Mouse (Mus musculus): ENCODE measurements around the gene Msantd2. TPM values are rescaled to one million over a fixed set of nuclear protein-coding genes. Genes with fewer than 3 reads are reported as not detected.

Msantd2 gene
- polyA plus RNA-seq, 1 experiment from 2014 or later = 3.3 TPM

DNA sequence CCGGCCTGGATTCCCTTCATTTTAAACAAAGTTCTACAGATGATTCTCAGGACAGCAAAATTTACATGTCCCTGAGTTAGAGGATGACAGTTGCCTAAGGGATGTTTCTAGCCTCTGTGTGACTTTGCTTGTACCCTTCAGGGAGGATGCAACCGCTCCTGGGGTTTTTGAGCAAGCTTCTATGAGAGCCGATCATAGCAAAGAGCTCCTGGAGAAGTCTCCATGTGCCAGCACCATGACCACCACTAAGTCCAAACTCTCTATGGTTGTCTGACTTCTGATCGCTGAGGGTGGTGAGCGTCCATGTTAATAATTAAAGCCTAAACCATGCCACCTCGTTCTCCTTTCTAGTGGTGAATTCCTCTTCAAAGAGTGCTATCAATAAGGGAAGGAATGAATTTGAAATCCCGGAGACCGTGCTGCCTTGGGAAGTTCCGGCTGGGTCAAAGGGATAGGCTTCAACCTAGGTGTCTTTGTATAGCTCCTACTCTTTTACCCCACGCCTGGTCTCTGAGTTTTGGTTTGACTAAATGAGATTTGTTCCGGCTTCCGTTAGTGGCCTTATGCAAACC is 54.8 kb downstream of the Msantd2 start:
- 48% methylated on average over 12 of the region's 12 CpGs for WGBS (ENCODE audit: insufficient replicate concordance)
- H3K4me3 ChIP-seq (ENCODE audit: low read depth, low read length) = peak overlapping the region; percentile 43
- no peak overlapping the region for H3K27ac ChIP-seq (ENCODE audit: low read depth)
- DNase-seq = no peak
- H3K4me1 ChIP-seq (ENCODE audit: insufficient read depth) = no peaks in the 10 kb centered on the region; the same call in 1 of the 2 replicates
- no peaks in the 10 kb centered on the region for H3K9me3 ChIP-seq (ENCODE audit: low read length)
- no peak overlapping the region for H3K9ac ChIP-seq (replicated peaks)
- ATAC-seq = no peak
- no peaks in the 10 kb centered on the region for H3K36me3 ChIP-seq (replicated peaks; ENCODE audit: insufficient read depth, low read length)
- TF ChIP-seq CTCF (IDR thresholded peaks at IDR 0.05; ENCODE audit: low read depth) (no peak), EP300 (IDR thresholded peaks at IDR 0.05; ENCODE audit: low read depth) (no peak)
- peak overlapping the region; percentile 73 for H3K4me2 ChIP-seq (ENCODE audit: low read depth, low read length)
- peaks cover 13% of the 10 kb centered on the region; the same call in 1 of the 2 replicates for H3K27me3 ChIP-seq (ENCODE audit: insufficient read depth, low read length)

GRCm38 (mm10) chr9:37544447-37545165 is 55.5 kb downstream of the Msantd2 start:
- H3K27ac ChIP-seq (ENCODE audit: low read depth) = no peak overlapping the region
- H3K9me3 ChIP-seq (ENCODE audit: low read length) = no peaks in the 10 kb centered on the region
- H3K4me2 ChIP-seq (ENCODE audit: low read depth, low read length) = peak overlapping the region; percentile 73
- 3% methylated on average over 29 of the region's 29 CpGs for WGBS (ENCODE audit: insufficient replicate concordance)
- H3K4me3 ChIP-seq (ENCODE audit: low read depth, low read length) = peak overlapping the region; percentile 43
- TF ChIP-seq CTCF (IDR thresholded peaks at IDR 0.05; ENCODE audit: low read depth) (peak; percentile 71), EP300 (IDR thresholded peaks at IDR 0.05; ENCODE audit: low read depth) (no peak)
- no peaks in the 10 kb centered on the region; the same call in 1 of the 2 replicates for H3K4me1 ChIP-seq (ENCODE audit: insufficient read depth)
- ATAC-seq (peak; percentile 72), DNase-seq (peak; percentile 64)
- peaks cover 13% of the 10 kb centered on the region; the same call in 1 of the 2 replicates for H3K27me3 ChIP-seq (ENCODE audit: insufficient read depth, low read length)
- no peaks in the 10 kb centered on the region for H3K36me3 ChIP-seq (replicated peaks; ENCODE audit: insufficient read depth, low read length)
- H3K9ac ChIP-seq (replicated peaks) = no peak overlapping the region

GRCm38 (mm10) chr9:37545166-37545610 is 56.1 kb downstream of the Msantd2 start:
- Histone ChIP-seq H3K9me3 (ENCODE audit: low read length) (no peaks in the 10 kb centered on the region), H3K4me1 (ENCODE audit: insufficient read depth) (no peaks in the 10 kb centered on the region; the same call in 1 of the 2 replicates), H3K27me3 (ENCODE audit: insufficient read depth, low read length) (peaks cover 13% of the 10 kb centered on the region; the same call in 1 of the 2 replicates), H3K4me2 (ENCODE audit: low read depth, low read length) (peak overlapping the region; percentile 73), H3K27ac (ENCODE audit: low read depth) (no peak overlapping the region), H3K36me3 (replicated peaks; ENCODE audit: insufficient read depth, low read length) (no peaks in the 10 kb centered on the region), H3K4me3 (ENCODE audit: low read depth, low read length) (peak overlapping the region; percentile 43), H3K9ac (replicated peaks) (no peak overlapping the region)
- DNase-seq (no peak), ATAC-seq (no peak)
- TF ChIP-seq CTCF (IDR thresholded peaks at IDR 0.05; ENCODE audit: low read depth) (no peak), EP300 (IDR thresholded peaks at IDR 0.05; ENCODE audit: low read depth) (no peak)
- WGBS (ENCODE audit: insufficient replicate concordance) = 46% methylated on average over 17 of the region's 17 CpGs

DNA sequence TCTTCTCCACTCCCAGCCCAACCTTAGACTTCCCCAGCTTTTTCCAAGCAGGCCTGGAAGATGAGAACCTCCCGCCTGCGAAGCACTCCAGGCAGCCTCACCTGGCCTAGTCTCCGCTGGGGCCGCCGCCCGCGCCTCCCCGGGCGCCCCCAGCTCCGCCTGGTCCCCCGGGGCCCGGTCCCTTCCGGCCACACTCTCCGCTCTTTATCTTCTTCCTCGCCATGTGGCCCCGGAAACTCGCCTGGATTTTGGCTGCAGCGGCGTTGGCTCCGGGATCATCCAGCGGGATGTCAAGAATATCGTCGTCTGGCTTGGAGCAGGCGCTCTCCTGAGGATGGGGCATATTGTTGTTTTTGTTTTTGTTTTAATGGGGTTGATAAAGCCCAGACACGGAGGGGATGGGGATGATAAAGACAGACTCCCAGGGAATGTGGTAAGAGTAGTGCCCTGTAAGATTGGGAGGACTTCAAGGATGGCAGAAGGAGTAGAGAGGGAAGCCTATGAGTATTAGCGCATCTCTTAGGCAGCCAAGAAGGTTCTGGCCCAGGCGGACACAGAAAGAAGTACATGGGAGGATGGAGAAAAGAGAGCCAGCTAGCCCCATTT is 56.8 kb downstream of the Msantd2 start:
- no peak for TF ChIP-seq EP300 (IDR thresholded peaks at IDR 0.05; ENCODE audit: low read depth)
- TF ChIP-seq CTCF (IDR thresholded peaks at IDR 0.05; ENCODE audit: low read depth) = no peak
- Histone ChIP-seq H3K27ac (ENCODE audit: low read depth) (no peak overlapping the region), H3K4me1 (ENCODE audit: insufficient read depth) (no peaks in the 10 kb centered on the region; the same call in 1 of the 2 replicates), H3K4me2 (ENCODE audit: low read depth, low read length) (no peak overlapping the region), H3K27me3 (ENCODE audit: insufficient read depth, low read length) (peaks cover 16% of the 10 kb centered on the region; the same call in 1 of the 2 replicates), H3K9ac (replicated peaks) (no peak overlapping the region), H3K4me3 (ENCODE audit: low read depth, low read length) (no peak overlapping the region), H3K9me3 (ENCODE audit: low read length) (no peaks in the 10 kb centered on the region), H3K36me3 (replicated peaks; ENCODE audit: insufficient read depth, low read length) (no peaks in the 10 kb centered on the region)
- 72% methylated on average over 27 of the region's 27 CpGs for WGBS (ENCODE audit: insufficient replicate concordance)
- ATAC-seq = no peak
- no peak for DNase-seq

DNA sequence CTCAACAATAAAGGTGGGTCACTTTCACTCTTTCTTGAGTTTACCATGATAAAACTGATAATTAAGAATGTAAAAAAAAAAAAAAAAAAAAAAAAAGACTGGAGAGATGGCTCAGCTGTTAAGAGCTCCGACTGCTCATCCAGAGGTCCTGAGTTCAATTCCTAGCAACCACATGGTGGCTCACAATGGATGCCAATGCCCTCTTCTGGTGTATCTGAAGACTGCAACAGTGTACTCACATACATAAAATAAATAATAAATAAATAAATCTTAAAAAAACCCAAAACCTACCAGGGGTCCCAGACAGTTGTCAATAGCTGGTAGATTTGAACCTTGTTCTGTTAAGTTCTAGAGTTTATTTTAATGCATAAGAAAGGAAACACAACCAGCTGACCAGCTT is 57.8 kb downstream of the Msantd2 start:
- TF ChIP-seq EP300 (IDR thresholded peaks at IDR 0.05; ENCODE audit: low read depth) = no peak
- TF ChIP-seq CTCF (IDR thresholded peaks at IDR 0.05; ENCODE audit: low read depth) = peak; percentile 35
- H3K27me3 ChIP-seq (ENCODE audit: insufficient read depth, low read length) = peaks cover 19% of the 10 kb centered on the region
- H3K4me2 ChIP-seq (ENCODE audit: low read depth, low read length) = no peak overlapping the region
- no peak for ATAC-seq
- H3K36me3 ChIP-seq (replicated peaks; ENCODE audit: insufficient read depth, low read length) = no peaks in the 10 kb centered on the region
- no peak overlapping the region for H3K9ac ChIP-seq (replicated peaks)
- peaks cover 1% of the 10 kb centered on the region for H3K4me1 ChIP-seq (ENCODE audit: insufficient read depth)
- no peak for DNase-seq
- H3K9me3 ChIP-seq (ENCODE audit: low read length) = no peaks in the 10 kb centered on the region
- no peak overlapping the region for H3K4me3 ChIP-seq (ENCODE audit: low read depth, low read length)
- no peak overlapping the region for H3K27ac ChIP-seq (ENCODE audit: low read depth)
- 38% methylated on average over 1 of the region's 1 CpGs for WGBS (ENCODE audit: insufficient replicate concordance)

DNA sequence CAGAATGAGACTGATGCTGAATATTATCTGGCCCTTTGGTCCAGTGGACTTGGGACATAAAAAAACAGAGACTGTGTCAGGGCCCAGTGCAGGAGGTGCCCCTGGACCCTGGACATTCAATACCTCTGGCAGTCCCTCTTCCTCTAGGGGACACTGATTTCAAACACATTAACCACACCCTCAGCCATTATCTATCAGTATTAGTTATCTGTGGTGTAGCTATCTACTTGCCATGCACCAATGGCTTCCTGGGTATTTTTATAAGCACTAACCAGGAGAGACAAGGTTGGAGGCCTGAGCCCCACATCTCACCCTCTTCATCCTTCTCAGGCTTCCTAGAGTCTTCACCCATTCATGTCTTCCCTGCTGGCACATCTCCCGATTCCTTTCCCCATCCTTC is 61.3 kb downstream of the Msantd2 start:
- no peaks in the 10 kb centered on the region for H3K9me3 ChIP-seq (ENCODE audit: low read length)
- no peak overlapping the region for H3K4me2 ChIP-seq (ENCODE audit: low read depth, low read length)
- ATAC-seq = no peak
- WGBS (ENCODE audit: insufficient replicate concordance) = 58% methylated on average over 1 of the region's 1 CpGs
- no peak overlapping the region for H3K9ac ChIP-seq (replicated peaks)
- H3K27me3 ChIP-seq (ENCODE audit: insufficient read depth, low read length) = peaks cover 27% of the 10 kb centered on the region
- TF ChIP-seq EP300 (IDR thresholded peaks at IDR 0.05; ENCODE audit: low read depth) = no peak
- no peak for TF ChIP-seq CTCF (IDR thresholded peaks at IDR 0.05; ENCODE audit: low read depth)
- H3K4me1 ChIP-seq (ENCODE audit: insufficient read depth) = peaks cover 26% of the 10 kb centered on the region
- DNase-seq = no peak
- no peak overlapping the region for H3K4me3 ChIP-seq (ENCODE audit: low read depth, low read length)
- no peaks in the 10 kb centered on the region for H3K36me3 ChIP-seq (replicated peaks; ENCODE audit: insufficient read depth, low read length)
- H3K27ac ChIP-seq (ENCODE audit: low read depth) = no peak overlapping the region
